Mouse (Mus musculus) embryonic fibroblast, embryonic 13.5 days (primary cell): Measurements from ENCODE around the gene Gm12790.

Source experiments
- CTCF ChIP-seq: IDR thresholded peaks from 2 replicates; pipeline ENCODE4 v1.5.1; 2011; ENCODE audit warnings: mild to moderate bottlenecking, control low read depth, low read length, moderate library complexity, borderline replicate concordance; ENCODE audit not compliant: insufficient read depth
- POLR2A ChIP-seq: IDR thresholded peaks from 2 replicates; pipeline ENCODE4 v1.6.1; 2011; ENCODE audit warnings: low read depth, mild to moderate bottlenecking, control low read depth, low read length, moderate library complexity

DNA sequence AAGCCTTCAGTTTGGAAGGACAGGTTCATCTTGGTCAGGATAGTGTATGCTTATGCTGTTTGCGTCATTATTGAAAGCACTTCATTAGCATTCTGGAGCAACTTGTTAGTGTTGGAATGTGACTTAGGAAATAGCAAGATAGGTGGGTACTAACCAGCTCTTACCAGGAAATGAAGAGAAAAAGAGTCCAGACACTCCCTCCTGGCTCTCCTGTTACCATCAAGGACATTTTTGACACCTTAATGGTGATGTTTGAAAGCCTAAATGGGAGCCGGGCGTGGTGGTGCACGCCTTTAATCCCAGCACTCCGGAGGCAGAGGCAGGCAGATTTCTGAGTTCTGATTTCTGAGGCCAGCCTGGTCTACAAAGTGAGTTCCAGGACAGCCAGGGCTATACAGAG is 16.6 kb upstream of the Gm12790 start:
- TF ChIP-seq POLR2A (no peak), CTCF (no peak)
